Mouse (Mus musculus): ENCODE data around the gene Slc22a4. TPM values are rescaled to one million over a fixed set of nuclear protein-coding genes. Genes with fewer than 3 reads are reported as not detected.
"Not testable (repeated sequence)": the region's sequence is repeated elsewhere in the genome, so short reads cannot be mapped to it uniquely, and the experiment has no call there.

The Slc22a4 gene
- total and polyA plus RNA-seq, 2 experiments from 2014 or later, result 0.96 to 2.1 TPM

DNA sequence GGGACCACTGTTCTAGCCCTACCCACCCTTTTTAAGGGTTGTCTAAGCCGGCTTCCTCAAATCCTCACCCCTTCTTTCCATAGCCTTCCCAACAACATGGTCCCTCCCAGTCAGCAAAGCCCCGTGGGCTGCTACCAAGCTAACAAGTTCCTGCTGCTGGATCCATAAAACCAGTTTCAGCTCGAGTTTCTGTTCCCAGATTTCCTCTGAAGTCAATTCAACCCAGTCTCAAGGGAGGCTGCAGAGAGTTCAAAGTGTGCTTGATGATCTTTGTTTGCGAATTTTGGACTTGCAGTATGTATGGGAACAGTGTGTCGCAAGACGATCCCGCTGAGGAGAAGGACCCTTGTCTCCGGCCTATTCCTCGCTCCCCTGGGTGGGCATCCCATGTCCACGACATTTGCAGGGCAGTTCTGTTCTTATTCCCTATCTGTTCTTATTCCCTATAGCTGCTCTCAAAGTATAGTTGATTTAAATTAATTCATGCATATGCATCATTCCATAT is 19.4 kb downstream of the Slc22a4 start:
- no peak for DNase-seq (ENCODE audit: low spot score)
- no peak overlapping the region for H3K9ac ChIP-seq (replicated peaks; ENCODE audit: low read depth, low read length)
- H3K27ac ChIP-seq (ENCODE audit: low read depth), result no peak overlapping the region
- peaks cover 3% of the 10 kb centered on the region; the same call in 1 of the 2 replicates for H3K4me1 ChIP-seq (ENCODE audit: control insufficient read depth, insufficient read depth)
- no peaks in the 10 kb centered on the region for H3K27me3 ChIP-seq (ENCODE audit: control insufficient read depth, insufficient read depth, low read length)
- no peak overlapping the region for H3K4me2 ChIP-seq (ENCODE audit: low read depth, low read length)
- H3K9me3 ChIP-seq (replicated peaks; ENCODE audit: control insufficient read depth, low read length), result no peaks in the 10 kb centered on the region
- ATAC-seq (ENCODE audit: insufficient read depth, low read depth), result no peak
- no peaks in the 10 kb centered on the region for H3K36me3 ChIP-seq (replicated peaks; ENCODE audit: control insufficient read depth, insufficient read depth, low read length)
- TF ChIP-seq CTCF (IDR thresholded peaks at IDR 0.05; ENCODE audit: low read depth), result no peak
- TF ChIP-seq EP300 (IDR thresholded peaks at IDR 0.05; ENCODE audit: low read depth), result no peak
- 73% methylated on average over 10 of the region's 10 CpGs for WGBS
- no peak overlapping the region for H3K4me3 ChIP-seq (ENCODE audit: low read depth, low read length)

DNA sequence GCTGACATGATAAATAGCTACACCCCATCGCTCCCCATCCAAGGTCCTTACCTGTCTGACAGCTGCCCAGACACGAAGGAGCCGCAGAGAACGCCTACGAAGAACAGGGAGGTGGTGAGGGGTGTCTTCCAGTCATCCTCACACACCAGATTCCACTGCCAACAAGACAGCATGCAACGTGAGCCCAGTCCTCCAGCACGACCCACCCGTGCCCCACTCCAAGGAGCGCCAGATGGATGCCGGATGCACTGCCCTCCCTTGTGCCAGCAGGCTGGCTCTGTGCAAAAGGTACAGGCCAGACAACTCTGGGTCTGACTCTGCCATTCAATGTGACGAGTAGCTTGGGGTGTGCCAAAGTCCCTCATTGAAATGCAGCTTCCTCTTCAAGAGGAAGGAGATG is 20.2 kb downstream of the Slc22a4 start:
- H3K27ac ChIP-seq (ENCODE audit: low read depth), result no peak overlapping the region
- DNase-seq (ENCODE audit: low spot score), result no peak
- no peak overlapping the region for H3K4me2 ChIP-seq (ENCODE audit: low read depth, low read length)
- H3K27me3 ChIP-seq (ENCODE audit: control insufficient read depth, insufficient read depth, low read length), result no peaks in the 10 kb centered on the region
- H3K36me3 ChIP-seq (replicated peaks; ENCODE audit: control insufficient read depth, insufficient read depth, low read length), result no peaks in the 10 kb centered on the region
- TF ChIP-seq EP300 (IDR thresholded peaks at IDR 0.05; ENCODE audit: low read depth), result no peak
- TF ChIP-seq CTCF (IDR thresholded peaks at IDR 0.05; ENCODE audit: low read depth), result no peak
- H3K9ac ChIP-seq (replicated peaks; ENCODE audit: low read depth, low read length), result no peak overlapping the region
- no peak overlapping the region for H3K4me3 ChIP-seq (ENCODE audit: low read depth, low read length)
- ATAC-seq (ENCODE audit: insufficient read depth, low read depth), result no peak
- peaks cover 3% of the 10 kb centered on the region; the same call in 1 of the 2 replicates for H3K4me1 ChIP-seq (ENCODE audit: control insufficient read depth, insufficient read depth)
- WGBS, result 90% methylated on average over 11 of the region's 11 CpGs
- H3K9me3 ChIP-seq (replicated peaks; ENCODE audit: control insufficient read depth, low read length), result no peaks in the 10 kb centered on the region

DNA sequence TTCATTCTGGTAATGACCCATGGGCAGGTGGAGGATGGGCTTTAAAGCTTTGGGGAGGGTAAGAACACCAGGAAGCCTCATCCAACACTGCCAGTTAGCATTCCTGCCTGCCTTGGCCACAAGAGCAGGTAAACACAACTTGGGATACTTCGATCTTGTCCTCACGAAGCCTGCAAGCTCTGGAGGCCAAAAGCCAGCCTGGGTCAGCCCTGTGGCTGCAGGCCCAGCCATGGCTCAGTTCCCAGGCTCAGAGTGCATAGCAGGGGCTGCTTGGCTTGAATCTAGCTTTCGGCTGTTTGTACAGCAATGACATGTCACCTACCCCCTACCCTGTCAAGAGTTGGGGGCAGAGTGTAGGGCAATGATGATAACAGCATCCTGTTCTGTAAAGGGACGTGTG is 21.0 kb downstream of the Slc22a4 start:
- Histone ChIP-seq H3K36me3 (replicated peaks; ENCODE audit: control insufficient read depth, insufficient read depth, low read length) (no peaks in the 10 kb centered on the region), H3K27me3 (ENCODE audit: control insufficient read depth, insufficient read depth, low read length) (no peaks in the 10 kb centered on the region), H3K4me1 (ENCODE audit: control insufficient read depth, insufficient read depth) (peaks cover 3% of the 10 kb centered on the region; the same call in 1 of the 2 replicates), H3K4me3 (ENCODE audit: low read depth, low read length) (no peak overlapping the region), H3K27ac (ENCODE audit: low read depth) (no peak overlapping the region), H3K9me3 (replicated peaks; ENCODE audit: control insufficient read depth, low read length) (no peaks in the 10 kb centered on the region), H3K4me2 (ENCODE audit: low read depth, low read length) (no peak overlapping the region), H3K9ac (replicated peaks; ENCODE audit: low read depth, low read length) (no peak overlapping the region)
- 39% methylated on average over 4 of the region's 4 CpGs for WGBS
- no peak for TF ChIP-seq CTCF (IDR thresholded peaks at IDR 0.05; ENCODE audit: low read depth)
- ATAC-seq (ENCODE audit: insufficient read depth, low read depth), result no peak
- no peak for DNase-seq (ENCODE audit: low spot score)

DNA sequence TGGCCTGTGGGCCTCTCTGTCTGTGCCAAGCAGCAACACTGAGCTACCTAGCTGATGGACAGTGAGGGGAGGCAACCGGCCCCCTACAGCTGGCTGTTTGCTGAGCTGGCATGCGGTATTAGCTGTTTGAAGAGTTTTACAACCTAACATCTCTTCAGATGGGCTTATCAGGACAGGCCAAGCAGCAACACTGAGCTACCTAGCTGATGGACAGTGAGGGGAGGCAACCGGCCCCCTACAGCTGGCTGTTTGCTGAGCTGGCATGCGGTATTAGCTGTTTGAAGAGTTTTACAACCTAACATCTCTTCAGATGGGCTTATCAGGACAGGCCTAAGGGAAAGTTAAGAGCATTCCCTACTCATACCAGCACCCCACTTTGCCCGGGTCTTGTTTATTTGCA is 21.5 kb downstream of the Slc22a4 start:
- not testable (repeated sequence) for H3K4me1 ChIP-seq (ENCODE audit: control insufficient read depth, insufficient read depth); H3K9me3 ChIP-seq (replicated peaks; ENCODE audit: control insufficient read depth, low read length); DNase-seq (ENCODE audit: low spot score); H3K4me2 ChIP-seq (ENCODE audit: low read depth, low read length); H3K27ac ChIP-seq (ENCODE audit: low read depth); H3K27me3 ChIP-seq (ENCODE audit: control insufficient read depth, insufficient read depth, low read length); H3K4me3 ChIP-seq (ENCODE audit: low read depth, low read length); H3K36me3 ChIP-seq (replicated peaks; ENCODE audit: control insufficient read depth, insufficient read depth, low read length); H3K9ac ChIP-seq (replicated peaks; ENCODE audit: low read depth, low read length); ATAC-seq (ENCODE audit: insufficient read depth, low read depth)
- WGBS, result 51% methylated on average over 5 of the region's 5 CpGs

DNA sequence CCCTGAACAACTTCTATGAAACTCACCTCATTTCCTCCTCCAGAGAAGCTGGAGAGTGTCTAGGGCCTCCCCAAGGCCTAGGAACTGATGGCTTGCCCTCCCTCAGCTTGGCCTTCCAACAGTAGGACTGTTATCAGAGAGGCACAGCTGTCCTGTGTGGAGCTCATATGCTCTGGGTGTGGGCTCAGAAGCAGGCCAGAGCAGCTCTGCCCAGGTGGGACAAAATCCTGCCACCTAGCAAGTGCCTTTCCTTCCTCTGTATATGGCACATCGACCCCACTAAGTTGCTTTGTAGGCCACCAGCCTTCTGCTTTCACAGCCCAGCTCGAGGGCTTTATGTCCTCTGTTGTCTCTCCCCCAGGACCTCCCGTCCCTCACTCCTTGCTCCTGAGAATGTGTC is 23.2 kb downstream of the Slc22a4 start:
- Histone ChIP-seq H3K27ac (ENCODE audit: low read depth) (no peak overlapping the region), H3K27me3 (ENCODE audit: control insufficient read depth, insufficient read depth, low read length) (0 out of 2 replicates have a peak, but pooled peaks cover 6% of the 10 kb centered on the region), H3K9ac (replicated peaks; ENCODE audit: low read depth, low read length) (no peak overlapping the region), H3K4me3 (ENCODE audit: low read depth, low read length) (no peak overlapping the region), H3K4me1 (ENCODE audit: control insufficient read depth, insufficient read depth) (peaks cover 3% of the 10 kb centered on the region; the same call in 1 of the 2 replicates), H3K36me3 (replicated peaks; ENCODE audit: control insufficient read depth, insufficient read depth, low read length) (no peaks in the 10 kb centered on the region), H3K9me3 (replicated peaks; ENCODE audit: control insufficient read depth, low read length) (no peaks in the 10 kb centered on the region), H3K4me2 (ENCODE audit: low read depth, low read length) (no peak overlapping the region)
- DNase-seq (ENCODE audit: low spot score) (no peak), ATAC-seq (ENCODE audit: insufficient read depth, low read depth) (no peak)
- TF ChIP-seq EP300 (IDR thresholded peaks at IDR 0.05; ENCODE audit: low read depth), result no peak
- TF ChIP-seq CTCF (IDR thresholded peaks at IDR 0.05; ENCODE audit: low read depth), result no peak
- WGBS, result 78% methylated on average over 3 of the region's 3 CpGs

DNA sequence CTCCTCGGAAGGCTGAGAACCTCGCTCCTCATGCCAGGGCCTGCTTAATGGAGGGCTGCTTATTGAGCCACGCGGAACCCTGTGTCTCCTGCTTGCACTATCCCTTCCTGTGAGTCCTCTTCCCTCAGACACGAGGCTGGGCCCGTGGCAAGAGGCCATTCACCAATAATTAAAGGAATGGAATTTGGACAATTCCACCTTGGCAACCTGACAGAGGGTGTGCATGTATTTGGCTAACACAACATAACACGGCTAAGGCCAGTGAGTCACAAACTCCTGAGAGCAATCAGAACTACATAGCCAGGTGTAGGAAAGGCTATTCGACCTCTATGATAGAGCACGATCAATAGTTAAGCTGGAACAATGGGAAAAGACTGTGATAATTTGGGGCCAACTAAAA is 23.7 kb downstream of the Slc22a4 start:
- Histone ChIP-seq H3K4me1 (ENCODE audit: control insufficient read depth, insufficient read depth) (peaks cover 3% of the 10 kb centered on the region; the same call in 1 of the 2 replicates), H3K9me3 (replicated peaks; ENCODE audit: control insufficient read depth, low read length) (no peaks in the 10 kb centered on the region), H3K27ac (ENCODE audit: low read depth) (no peak overlapping the region), H3K4me3 (ENCODE audit: low read depth, low read length) (no peak overlapping the region), H3K4me2 (ENCODE audit: low read depth, low read length) (no peak overlapping the region), H3K27me3 (ENCODE audit: control insufficient read depth, insufficient read depth, low read length) (0 out of 2 replicates have a peak, but pooled peaks cover 7% of the 10 kb centered on the region), H3K9ac (replicated peaks; ENCODE audit: low read depth, low read length) (no peak overlapping the region), H3K36me3 (replicated peaks; ENCODE audit: control insufficient read depth, insufficient read depth, low read length) (no peaks in the 10 kb centered on the region)
- WGBS, result 55% methylated on average over 9 of the region's 9 CpGs
- 0 out of 2 replicates have a peak, but pooled peaks have one; percentile 21 for ATAC-seq (ENCODE audit: insufficient read depth, low read depth)
- DNase-seq (ENCODE audit: low spot score), result no peak
- TF ChIP-seq EP300 (IDR thresholded peaks at IDR 0.05; ENCODE audit: low read depth), result no peak
- no peak for TF ChIP-seq CTCF (IDR thresholded peaks at IDR 0.05; ENCODE audit: low read depth)

Measured in heart, postnatal 0 days (tissue).